8 mouse cellular contexts compared by ENCODE assay signal in the genomic region with DNA sequence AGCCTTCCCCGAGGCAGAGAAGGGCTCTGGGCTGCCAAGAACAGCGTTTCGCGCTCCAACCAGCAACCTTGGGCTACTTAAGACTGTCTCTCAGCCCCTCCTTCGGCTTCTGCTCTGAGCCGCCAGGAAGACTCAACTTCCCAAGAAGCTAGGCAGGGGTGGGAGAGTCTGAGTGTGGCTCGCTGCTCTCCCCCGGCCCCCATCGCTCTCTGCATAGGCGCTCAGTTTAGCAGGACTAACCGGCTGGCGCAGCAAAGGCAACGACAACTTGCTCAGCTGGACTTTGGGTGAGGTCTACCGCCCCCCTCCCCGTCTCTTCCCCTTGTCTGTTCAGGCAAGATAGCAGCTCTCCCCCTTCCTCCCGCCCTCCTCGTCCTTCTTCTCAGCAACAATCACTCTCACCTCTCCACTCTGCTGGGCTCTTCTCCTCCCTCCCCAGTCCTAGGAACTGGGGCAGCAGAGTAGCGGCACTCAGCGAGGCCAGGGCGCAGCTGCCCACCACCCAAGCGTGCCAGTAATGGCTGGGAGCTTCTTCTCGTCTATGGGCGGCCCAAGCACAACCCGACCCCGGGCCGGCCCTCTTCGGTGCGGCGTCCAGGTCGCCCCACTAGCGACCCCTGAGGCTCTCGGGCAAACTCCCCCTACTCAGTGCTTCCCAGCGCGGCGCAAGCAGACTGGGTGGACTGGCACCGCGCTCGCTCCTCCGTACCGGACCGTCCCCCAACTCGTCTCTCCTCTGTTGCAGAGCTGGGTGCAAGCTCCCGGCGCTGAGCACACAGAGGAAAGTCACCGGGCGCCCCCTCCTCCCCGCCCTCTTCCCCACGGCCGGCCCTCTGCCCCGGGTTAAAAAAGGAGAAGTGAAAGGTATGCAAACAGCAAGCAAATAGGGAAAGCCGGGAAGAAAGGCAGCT. TPM values are rescaled to one million over a fixed set of nuclear protein-coding genes. Genes with fewer than 3 reads are reported as not detected.
DNase-seq lines count a peak whose midpoint lies in the region; ATAC-seq lines count a peak whose summit lies in the region.

No protein-coding gene starts in this region.

- peak overlapping the region; percentile 12; the same call in 1 of the 2 replicates for H3K9ac ChIP-seq in lung, embryonic 15.5 days
- H3K9ac ChIP-seq in liver, embryonic 11.5 days (ENCODE audit: low read depth, low read length), result peak overlapping the region; percentile 62
- H3K9ac ChIP-seq in stomach, embryonic 15.5 days, result peak overlapping the region; percentile 14; the same call in 1 of the 2 replicates

- no peak overlapping the region for H3K27ac ChIP-seq in lung, embryonic 15.5 days
- H3K27ac ChIP-seq in liver, embryonic 11.5 days (ENCODE audit: low read depth, low read length), result peak overlapping the region; percentile 81
- H3K27ac ChIP-seq in stomach, embryonic 15.5 days, result no peak overlapping the region

- no peak for ATAC-seq in lung, embryonic 15.5 days (ENCODE audit: borderline replicate concordance, extremely low read depth, low FRiP score, low TSS enrichment)
- peak; percentile 17 to 22 for ATAC-seq in hematopoietic stem cell, adult 5-6 weeks (replicated peaks in 1 of 2; ENCODE audit: insufficient read depth in 1 of 2, low FRiP score in 2 of 2, low TSS enrichment in 1 of 2, low read depth in 1 of 2, poor library complexity in 2 of 2, severe bottlenecking in 2 of 2)
- ATAC-seq in liver, embryonic 11.5 days (replicated peaks; ENCODE audit: low FRiP score), result peak; percentile 77
- no peak for ATAC-seq in stomach, embryonic 15.5 days (ENCODE audit: insufficient read depth, low FRiP score, low read depth)

- no peaks in the 10 kb centered on the region for H3K36me3 ChIP-seq in lung, embryonic 15.5 days
- H3K36me3 ChIP-seq in liver, embryonic 11.5 days (ENCODE audit: control insufficient read depth, insufficient read depth, low read length), result no peaks in the 10 kb centered on the region
- H3K36me3 ChIP-seq in stomach, embryonic 15.5 days, result no peaks in the 10 kb centered on the region

- H3K4me1 ChIP-seq in lung, embryonic 15.5 days, result peaks cover 42% of the 10 kb centered on the region
- peaks cover 19% of the 10 kb centered on the region for H3K4me1 ChIP-seq in liver, embryonic 11.5 days (replicated peaks; ENCODE audit: control insufficient read depth, insufficient read depth, low read length)
- H3K4me1 ChIP-seq in stomach, embryonic 15.5 days, result peaks cover 19% of the 10 kb centered on the region

- peak overlapping the region; percentile 63 for H3K4me3 ChIP-seq in lung, embryonic 15.5 days
- peak overlapping the region; percentile 63 for H3K4me3 ChIP-seq in liver, embryonic 11.5 days (ENCODE audit: low read depth, low read length)
- H3K4me3 ChIP-seq in stomach, embryonic 15.5 days (replicated peaks), result peak overlapping the region; percentile 63

- peaks cover 84% of the 10 kb centered on the region for H3K27me3 ChIP-seq in lung, embryonic 15.5 days
- H3K27me3 ChIP-seq in liver, embryonic 11.5 days (replicated peaks; ENCODE audit: control insufficient read depth, insufficient read depth, low read length), result peaks cover 61% of the 10 kb centered on the region
- H3K27me3 ChIP-seq in stomach, embryonic 15.5 days (replicated peaks), result peaks cover 39% of the 10 kb centered on the region

- H3K4me2 ChIP-seq in lung, embryonic 15.5 days, result peak overlapping the region; percentile 96
- peak overlapping the region; percentile 74 for H3K4me2 ChIP-seq in liver, embryonic 11.5 days
- H3K4me2 ChIP-seq in stomach, embryonic 15.5 days, result peak overlapping the region; percentile 93

- DNase-seq in lung, postnatal 10 days, result no peak
- DNase-seq in embryo, embryonic 11 days, result peak; percentile 71
- peak; percentile 74 for DNase-seq in liver, embryonic 11.5 days (ENCODE audit: low spot score)
- no peak for DNase-seq in left cerebral cortex, adult 18-20 months (ENCODE audit: low spot score in 2 of 2)
- no peak for DNase-seq in spleen, adult 12 weeks (ENCODE audit: low spot score)

- H3K9me3 ChIP-seq in lung, embryonic 15.5 days, result no peaks in the 10 kb centered on the region
- no peaks in the 10 kb centered on the region for H3K9me3 ChIP-seq in liver, embryonic 11.5 days (ENCODE audit: control insufficient read depth, low read length)
- no peaks in the 10 kb centered on the region for H3K9me3 ChIP-seq in stomach, embryonic 15.5 days

- WGBS in lung, embryonic 15.5 days, result under 1% methylated on average over 50 of the region's 51 CpGs
- under 1% methylated on average over 50 of the region's 51 CpGs for WGBS in liver, embryonic 11.5 days
- WGBS in stomach, embryonic 15.5 days, result under 1% methylated on average over 51 of the region's 51 CpGs

RNA-seq across cellular contexts. Expression of a gene that starts 1.5 kb away (rescaled TPM):
- polyA plus RNA-seq in lung, embryonic 15.5 days (2015; fragmentation: Nextera tagmentation; extraction: Ambion mirVana), result 1.8 and 2.0 TPM in 2 replicates
- 0.75 TPM in 1 of 2 replicates, not detected in the other for total RNA-seq in hematopoietic stem cell, adult 5-6 weeks (2017)
- polyA plus RNA-seq in liver, embryonic 11.5 days (2014; fragmentation: Nextera tagmentation; extraction: Ambion mirVana), result 12.1 and 13.9 TPM in 2 replicates
- polyA plus RNA-seq in stomach, embryonic 15.5 days (2015; fragmentation: Nextera tagmentation; extraction: Ambion mirVana), result 3.0 and 3.9 TPM in 2 replicates
- total RNA-seq in left cerebral cortex, adult 18-20 months (2021), result 1 to 10 TPM; 8.5 to 9.0 TPM

Comparison
In these comparisons a context has a peak if more than half of its experiments do, and no peak if none do; other contexts are left out.
1. ATAC-seq: peak in hematopoietic stem cell, adult 5-6 weeks (2 of 2) and liver, embryonic 11.5 days (single experiment); none in lung, embryonic 15.5 days (single experiment) and stomach, embryonic 15.5 days (single experiment).
2. H3K9ac ChIP-seq: peak in every context shown above with its lines; median percentile 62 in liver, embryonic 11.5 days; 14 in stomach, embryonic 15.5 days; 12 in lung, embryonic 15.5 days.
3. DNase-seq: peak in embryo, embryonic 11 days (single experiment) and liver, embryonic 11.5 days (single experiment); none in lung, postnatal 10 days (single experiment), left cerebral cortex, adult 18-20 months (0 of 2) and spleen, adult 12 weeks (single experiment).
4. Peak in every context shown above with its lines, with median percentiles within 50 percentile points of each other: H3K4me2 ChIP-seq and H3K4me3 ChIP-seq.